Mouse (Mus musculus): ENCODE measurements around the gene Mfrp. TPM values are rescaled to one million over a fixed set of nuclear protein-coding genes. Genes with fewer than 3 reads are reported as not detected.

The Mfrp gene
- polyA plus RNA-seq, 1 experiment from 2014 or later = 0.21 TPM

- peak; percentile 99 for DNase-seq (ENCODE audit: low spot score)
- peaks cover 36% of the 10 kb centered on the region for H3K4me1 ChIP-seq
- H3K36me3 ChIP-seq = peaks cover 11% of the 10 kb centered on the region
- peak within 1 kb of the TSS; percentile 87 for H3K4me3 ChIP-seq
- no peaks in the 10 kb centered on the region for H3K9me3 ChIP-seq
- H3K27me3 ChIP-seq (ENCODE audit: insufficient read depth, poor library complexity, severe bottlenecking) = no peaks in the 10 kb centered on the region
- peak within 1 kb of the TSS; percentile 94 for H3K27ac ChIP-seq
- under 1% methylated on average over 51 of the region's 51 CpGs for WGBS
Measured at GRCm38 (mm10) chr9:44113105-44113789, 11.7 kb downstream of the Mfrp start, which contains the start of the genes Gm49380 and Rnf26. TSS of gene Gm49380 (minus strand) at chr9:44113500. TSS of gene Rnf26 (minus strand) at chr9:44113517.

- Histone ChIP-seq H3K4me1 (peaks cover 24% of the 10 kb centered on the region), H3K4me3 (no peak overlapping the region), H3K9me3 (no peaks in the 10 kb centered on the region), H3K27me3 (ENCODE audit: insufficient read depth, poor library complexity, severe bottlenecking) (no peaks in the 10 kb centered on the region), H3K27ac (no peak overlapping the region), H3K36me3 (0 out of 2 replicates have a peak, but pooled peaks cover 2% of the 10 kb centered on the region)
- 80% methylated on average over 2 of the region's 2 CpGs for WGBS
- DNase-seq (ENCODE audit: low spot score) = no peak
Measured at GRCm38 (mm10) chr9:44114453-44114852, 12.9 kb downstream of the Mfrp start.

- H3K27ac ChIP-seq = no peak overlapping the region
- WGBS = 87% methylated on average over 9 of the region's 9 CpGs
- 0 out of 2 replicates have a peak, but pooled peaks cover under 1% of the 10 kb centered on the region for H3K36me3 ChIP-seq
- peaks cover 12% of the 10 kb centered on the region for H3K4me1 ChIP-seq
- DNase-seq (ENCODE audit: low spot score) = no peak
- H3K4me3 ChIP-seq = no peak overlapping the region
- no peaks in the 10 kb centered on the region for H3K9me3 ChIP-seq
- no peaks in the 10 kb centered on the region for H3K27me3 ChIP-seq (ENCODE audit: insufficient read depth, poor library complexity, severe bottlenecking)
Measured at GRCm38 (mm10) chr9:44115599-44115998, 14.1 kb downstream of the Mfrp start.

- no peak for DNase-seq (ENCODE audit: low spot score)
- Histone ChIP-seq H3K9me3 (no peaks in the 10 kb centered on the region), H3K27ac (no peak overlapping the region), H3K27me3 (ENCODE audit: insufficient read depth, poor library complexity, severe bottlenecking) (no peaks in the 10 kb centered on the region), H3K4me1 (peaks cover 12% of the 10 kb centered on the region; the same call in 1 of the 2 replicates), H3K4me3 (no peak overlapping the region), H3K36me3 (no peaks in the 10 kb centered on the region)
- 85% methylated on average over 4 of the region's 4 CpGs for WGBS
Measured at GRCm38 (mm10) chr9:44116182-44116581, 14.7 kb downstream of the Mfrp start.

- WGBS = 45% methylated on average over 5 of the region's 5 CpGs
- Histone ChIP-seq H3K36me3 (no peaks in the 10 kb centered on the region), H3K9me3 (no peaks in the 10 kb centered on the region), H3K27ac (no peak overlapping the region), H3K27me3 (ENCODE audit: insufficient read depth, poor library complexity, severe bottlenecking) (no peaks in the 10 kb centered on the region), H3K4me1 (0 out of 2 replicates have a peak, but pooled peaks cover 5% of the 10 kb centered on the region), H3K4me3 (no peak overlapping the region)
- DNase-seq (ENCODE audit: low spot score) = no peak
Measured at GRCm38 (mm10) chr9:44119011-44119410, 17.5 kb downstream of the Mfrp start.

- Histone ChIP-seq H3K36me3 (no peaks in the 10 kb centered on the region), H3K9me3 (no peaks in the 10 kb centered on the region), H3K4me3 (no peak overlapping the region), H3K27ac (no peak overlapping the region), H3K27me3 (ENCODE audit: insufficient read depth, poor library complexity, severe bottlenecking) (no peaks in the 10 kb centered on the region), H3K4me1 (0 out of 2 replicates have a peak, but pooled peaks cover 5% of the 10 kb centered on the region)
- no peak for DNase-seq (ENCODE audit: low spot score)
- 82% methylated on average over 8 of the region's 8 CpGs for WGBS
Measured at GRCm38 (mm10) chr9:44119948-44120465, 18.5 kb downstream of the Mfrp start.

GRCm38 (mm10) chr9:44124317-44124716 lies 22.8 kb downstream of the Mfrp start:
- Histone ChIP-seq H3K4me1 (peaks cover 20% of the 10 kb centered on the region), H3K36me3 (no peaks in the 10 kb centered on the region), H3K9me3 (no peaks in the 10 kb centered on the region), H3K27me3 (ENCODE audit: insufficient read depth, poor library complexity, severe bottlenecking) (no peaks in the 10 kb centered on the region), H3K4me3 (no peak overlapping the region), H3K27ac (no peak overlapping the region)
- WGBS = 73% methylated on average over 6 of the region's 6 CpGs
- DNase-seq (ENCODE audit: low spot score) = no peak

- no peak for DNase-seq (ENCODE audit: low spot score)
- Histone ChIP-seq H3K4me3 (no peak overlapping the region), H3K27ac (no peak overlapping the region), H3K9me3 (no peaks in the 10 kb centered on the region), H3K36me3 (no peaks in the 10 kb centered on the region), H3K4me1 (peaks cover 27% of the 10 kb centered on the region), H3K27me3 (ENCODE audit: insufficient read depth, poor library complexity, severe bottlenecking) (no peaks in the 10 kb centered on the region)
- 59% methylated on average over 5 of the region's 5 CpGs for WGBS
Measured at GRCm38 (mm10) chr9:44125026-44125425, 23.5 kb downstream of the Mfrp start.

GRCm38 (mm10) chr9:44125546-44126428 lies 24.3 kb downstream of the Mfrp start:
- WGBS = 33% methylated on average over 18 of the region's 18 CpGs
- DNase-seq (ENCODE audit: low spot score) = peak; percentile 91
- Histone ChIP-seq H3K36me3 (no peaks in the 10 kb centered on the region), H3K27ac (peak overlapping the region; percentile 53; the same call in 1 of the 2 replicates), H3K9me3 (no peaks in the 10 kb centered on the region), H3K4me3 (peak overlapping the region; percentile 28; the same call in 1 of the 2 replicates), H3K4me1 (peaks cover 34% of the 10 kb centered on the region), H3K27me3 (ENCODE audit: insufficient read depth, poor library complexity, severe bottlenecking) (peaks cover 1% of the 10 kb centered on the region; the same call in 1 of the 2 replicates)

GRCm38 (mm10) chr9:44126746-44127145 lies 25.2 kb downstream of the Mfrp start:
- Histone ChIP-seq H3K4me3 (no peak overlapping the region), H3K27ac (no peak overlapping the region), H3K4me1 (peaks cover 43% of the 10 kb centered on the region), H3K27me3 (ENCODE audit: insufficient read depth, poor library complexity, severe bottlenecking) (peaks cover 8% of the 10 kb centered on the region; the same call in 1 of the 2 replicates), H3K9me3 (no peaks in the 10 kb centered on the region), H3K36me3 (no peaks in the 10 kb centered on the region)
- DNase-seq (ENCODE audit: low spot score) = no peak
- 77% methylated on average over 3 of the region's 3 CpGs for WGBS

- Histone ChIP-seq H3K4me1 (peaks cover 43% of the 10 kb centered on the region), H3K27me3 (ENCODE audit: insufficient read depth, poor library complexity, severe bottlenecking) (peaks cover 12% of the 10 kb centered on the region; the same call in 1 of the 2 replicates), H3K27ac (peak overlapping the region; percentile 47; the same call in 1 of the 2 replicates), H3K4me3 (no peak overlapping the region), H3K9me3 (no peaks in the 10 kb centered on the region), H3K36me3 (no peaks in the 10 kb centered on the region)
- DNase-seq (ENCODE audit: low spot score) = no peak
- WGBS = 50% methylated on average over 3 of the region's 3 CpGs
Measured at GRCm38 (mm10) chr9:44127351-44127801, 25.8 kb downstream of the Mfrp start.

- Histone ChIP-seq H3K9me3 (no peaks in the 10 kb centered on the region), H3K27me3 (ENCODE audit: insufficient read depth, poor library complexity, severe bottlenecking) (peaks cover 34% of the 10 kb centered on the region), H3K4me1 (peaks cover 60% of the 10 kb centered on the region), H3K36me3 (no peaks in the 10 kb centered on the region), H3K4me3 (peak overlapping the region; percentile 63), H3K27ac (peak overlapping the region; percentile 91)
- DNase-seq (ENCODE audit: low spot score) = peak; percentile 70
- under 1% methylated on average over 9 of the region's 9 CpGs for WGBS
Measured at GRCm38 (mm10) chr9:44129633-44130032, 28.1 kb downstream of the Mfrp start.

Measured in heart, embryonic 10.5 days (tissue).